Mouse (Mus musculus) heart, adult 2 months (tissue): ENCODE results near the gene Clspn.

Experiments
- CTCF ChIP-seq: fragments of 200-600 bp; IDR thresholded peaks from 2 replicates; pipeline ENCODE4 v1.8.1; 2022; ENCODE audit warnings: antibody characterized with exemption, mild to moderate bottlenecking, moderate library complexity
- EP300 ChIP-seq: fragments of 200-500 bp; IDR thresholded peaks from 2 replicates; pipeline ENCODE4 v1.6.1; 2011; ENCODE audit warnings: low read depth, low read length, control low read depth; ENCODE audit not compliant: insufficient read depth
- POLR2A ChIP-seq: fragments of 200-500 bp; IDR thresholded peaks from 2 replicates; pipeline ENCODE4 v1.6.1; 2011; ENCODE audit warnings: mild to moderate bottlenecking, low read depth, low read length, control low read depth; ENCODE audit not compliant: insufficient read depth

GRCm38 (mm10) chr4:126605751-126606150 is 49.0 kb downstream of the Clspn start:
- TF ChIP-seq EP300 (no peak), CTCF (no peak), POLR2A (no peak)
